Mouse (Mus musculus) lung, postnatal 36 days (tissue): ENCODE measurements at regions not wholly inside any gene's neighbourhood (a gene's known extent, or its start where the extent isn't known, plus 50 kb on each side); places are given as distances from the start of the nearest gene placed in this dataset.
"Not testable (repeated sequence)": the region's sequence is repeated elsewhere in the genome, so short reads cannot be mapped to it uniquely, and the experiment has no call there.

Experiments
- DNase-seq: peaks from one replicate; pipeline ENCODE4 v3.0.0; 2022; ENCODE audit warnings: mixed read lengths

- no peak for DNase-seq
Measured at GRCm38 (mm10) chr5:142281997-142282396, 119.3 kb upstream of the Foxk1 start.

GRCm38 (mm10) chr5:142287981-142288380, 113.3 kb upstream of the Foxk1 start:
- DNase-seq, result no peak

- no peak for DNase-seq
Measured at GRCm38 (mm10) chr5:142291451-142291850, 109.8 kb upstream of the Foxk1 start.

DNA sequence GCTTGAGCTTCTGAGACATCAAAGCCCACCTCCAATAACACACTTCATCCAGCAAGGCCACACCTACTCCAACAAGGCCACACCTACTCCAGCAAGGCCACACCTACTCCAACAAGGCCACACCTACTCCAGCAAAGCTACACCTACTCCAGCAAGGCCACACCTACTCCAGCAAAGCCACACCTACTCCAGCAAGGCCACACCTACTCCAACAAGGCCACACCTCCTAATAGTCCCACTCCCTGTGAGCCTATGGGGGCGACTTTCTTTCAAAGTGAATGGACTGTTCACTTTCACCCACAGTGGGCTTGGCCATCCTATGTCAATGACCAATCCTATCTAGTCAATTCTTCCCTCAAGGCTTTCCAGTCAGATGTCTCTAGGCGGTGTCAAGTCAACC, 104.9 kb upstream of the Foxk1 start:
- DNase-seq, result not testable (repeated sequence)

GRCm38 (mm10) chr5:142299621-142300020, 101.7 kb upstream of the Foxk1 start:
- no peak for DNase-seq

DNA sequence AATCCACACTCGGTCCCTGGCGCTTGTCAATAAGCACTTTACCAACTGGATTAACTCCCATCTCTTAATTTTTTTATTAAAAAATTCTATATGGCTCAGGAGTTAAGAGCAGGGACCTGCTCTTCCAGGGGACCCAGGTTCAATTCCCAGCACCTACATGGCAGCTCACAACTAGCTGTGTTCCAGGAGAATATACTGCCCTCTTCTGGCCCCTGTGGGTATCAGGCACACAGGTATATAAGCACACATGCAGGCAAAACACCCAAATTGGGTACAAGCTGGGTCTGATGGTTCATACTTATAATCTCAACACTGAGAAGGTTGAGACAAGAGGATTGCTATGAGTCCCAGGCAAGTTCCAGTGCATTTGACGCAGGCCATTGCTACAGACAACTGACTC, 92.8 kb upstream of the Foxk1 start:
- no peak for DNase-seq

DNA sequence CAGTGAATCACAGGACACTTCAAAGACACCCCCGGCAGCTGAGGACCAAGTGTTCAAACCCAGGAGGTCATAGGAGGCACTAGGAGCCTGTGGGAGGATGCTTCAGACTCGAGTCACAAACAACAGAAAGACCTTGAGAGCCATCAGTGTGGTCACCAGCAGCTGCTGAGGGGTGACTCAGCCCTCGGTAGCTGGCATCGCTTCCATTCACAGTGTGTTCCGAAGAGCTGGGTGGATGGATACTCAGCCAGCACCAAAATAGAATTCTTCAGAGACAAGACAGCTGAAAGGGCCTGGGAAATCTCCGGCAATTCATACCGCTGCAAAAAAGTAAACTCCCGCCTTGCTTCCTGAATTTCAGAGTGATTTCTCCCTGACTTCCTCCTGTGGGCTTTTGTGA, 87.4 kb upstream of the Foxk1 start:
- no peak for DNase-seq

- DNase-seq, result no peak
Measured at GRCm38 (mm10) chr5:142314466-142314865, 86.8 kb upstream of the Foxk1 start.

DNA sequence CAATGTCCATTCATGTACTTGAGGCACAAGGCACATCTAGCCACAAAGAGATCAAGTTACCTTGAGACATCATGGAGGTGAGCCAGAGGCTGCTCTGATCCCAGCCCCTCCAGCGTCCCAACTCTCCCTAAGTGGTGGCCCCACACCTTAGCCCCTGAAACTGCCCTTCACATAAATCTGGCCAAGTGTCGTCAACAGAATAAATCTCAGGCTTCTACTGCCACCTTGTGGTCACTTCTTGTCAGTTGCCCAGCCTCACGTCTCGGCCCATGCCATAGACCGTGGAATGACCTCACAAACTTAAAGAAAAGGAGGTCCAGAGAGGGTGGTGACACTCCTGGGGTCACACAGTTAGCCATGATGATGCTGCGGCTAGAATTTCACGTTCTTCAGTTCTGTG, 82.0 kb upstream of the Foxk1 start:
- DNase-seq, result peak; percentile 81

DNA sequence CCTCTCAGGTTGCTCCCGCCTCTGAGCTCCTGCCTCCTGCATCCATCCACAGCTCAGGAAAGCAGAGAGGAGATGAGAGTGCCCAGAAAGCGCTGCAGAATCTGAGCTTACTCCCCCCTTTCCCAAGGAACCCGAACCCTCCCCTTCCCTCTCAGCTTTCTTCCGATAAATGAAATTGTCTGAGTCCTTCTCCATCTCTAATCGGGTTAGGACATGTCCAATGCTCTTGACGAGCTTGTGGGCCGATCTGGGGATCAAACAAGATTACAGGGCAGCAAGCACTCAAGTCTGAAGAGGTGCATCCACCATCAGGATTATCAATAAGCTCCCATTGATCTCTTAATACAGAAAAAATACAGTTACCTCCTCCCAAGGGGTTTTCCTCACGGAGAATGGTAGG, 80.0 kb upstream of the Foxk1 start:
- no peak for DNase-seq

DNA sequence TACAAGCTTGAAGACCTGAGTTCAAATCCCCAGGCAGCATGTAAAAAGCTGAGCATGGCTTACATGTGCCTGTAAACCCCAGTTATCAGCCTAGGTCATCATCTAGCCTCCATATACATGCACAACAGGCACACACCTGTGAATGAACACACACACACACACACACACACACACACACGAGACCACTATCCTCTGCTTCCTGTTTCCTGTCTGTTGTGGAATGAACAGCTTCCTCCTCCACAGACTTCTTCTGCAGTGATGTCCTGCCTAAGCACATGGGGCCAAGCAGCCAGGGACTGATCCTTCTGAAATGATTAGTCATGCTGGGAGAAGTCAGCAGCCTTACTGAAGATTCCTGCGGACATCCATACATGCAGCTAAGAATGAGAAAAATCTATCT, 76.4 kb upstream of the Foxk1 start:
- DNase-seq, result no peak

GRCm38 (mm10) chr5:142325560-142325959, 75.7 kb upstream of the Foxk1 start:
- peak; percentile 25 for DNase-seq

DNA sequence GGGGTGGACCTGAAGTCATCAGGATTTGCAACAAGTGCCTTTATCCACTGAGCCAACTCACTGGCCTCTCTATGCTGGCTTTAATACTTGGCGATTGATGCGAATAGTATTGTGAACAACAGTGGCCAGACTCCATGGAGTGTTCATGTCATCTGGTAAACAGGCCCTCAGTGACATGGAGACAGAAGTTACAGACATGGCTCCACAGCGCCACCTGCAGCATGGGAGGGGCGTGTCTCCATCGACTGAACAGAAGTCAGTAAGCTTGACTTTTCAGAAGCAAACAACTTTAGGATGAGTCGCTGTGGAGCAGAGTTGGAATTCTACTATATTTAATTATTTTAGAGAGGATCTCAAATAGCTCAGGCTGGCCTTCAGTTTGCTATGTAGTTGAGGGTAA, 74.0 kb upstream of the Foxk1 start:
- peak; percentile 39 for DNase-seq

DNA sequence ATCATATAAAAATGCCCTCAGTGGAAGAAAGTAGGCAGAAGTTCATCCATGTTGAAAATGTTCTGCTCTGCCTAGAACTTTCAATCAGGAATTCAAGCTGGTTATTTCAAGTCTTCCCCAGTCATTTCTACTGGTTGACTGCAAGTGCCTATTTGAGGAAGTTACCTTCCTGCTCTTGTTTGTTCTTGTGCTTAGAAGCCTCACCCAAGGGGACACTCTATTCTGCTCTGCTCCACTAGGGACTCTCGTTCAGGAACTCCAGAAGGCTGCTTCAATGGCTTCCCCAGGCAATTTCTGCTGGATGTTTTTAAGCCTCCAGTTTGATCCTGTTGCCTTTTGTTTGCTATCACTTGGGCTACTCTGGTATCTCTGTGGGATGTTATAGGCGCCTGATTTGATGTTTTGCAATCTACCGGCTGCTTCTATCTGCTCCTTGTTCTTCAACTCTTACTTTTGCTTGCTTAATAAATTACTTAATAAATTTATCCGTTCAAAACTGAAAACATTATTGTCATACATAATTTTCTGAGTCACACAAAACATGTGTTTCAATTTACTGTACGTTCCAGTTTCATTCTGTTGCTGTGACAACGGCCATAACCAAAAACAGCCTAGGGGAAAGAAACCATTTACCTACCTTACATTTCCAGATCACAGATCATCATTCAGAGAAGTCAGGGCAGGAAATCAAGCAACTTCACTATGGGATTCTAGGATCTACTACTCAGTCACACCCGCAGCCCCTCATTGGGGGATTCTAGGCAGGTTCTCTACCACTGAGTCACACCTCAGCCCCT, 71.4 kb upstream of the Foxk1 start:
- no peak for DNase-seq

- DNase-seq, result no peak
Measured at GRCm38 (mm10) chr5:142332744-142333143, 68.6 kb upstream of the Foxk1 start.

GRCm38 (mm10) chr5:142337436-142337835, 63.9 kb upstream of the Foxk1 start:
- DNase-seq, result peak; percentile 60

DNA sequence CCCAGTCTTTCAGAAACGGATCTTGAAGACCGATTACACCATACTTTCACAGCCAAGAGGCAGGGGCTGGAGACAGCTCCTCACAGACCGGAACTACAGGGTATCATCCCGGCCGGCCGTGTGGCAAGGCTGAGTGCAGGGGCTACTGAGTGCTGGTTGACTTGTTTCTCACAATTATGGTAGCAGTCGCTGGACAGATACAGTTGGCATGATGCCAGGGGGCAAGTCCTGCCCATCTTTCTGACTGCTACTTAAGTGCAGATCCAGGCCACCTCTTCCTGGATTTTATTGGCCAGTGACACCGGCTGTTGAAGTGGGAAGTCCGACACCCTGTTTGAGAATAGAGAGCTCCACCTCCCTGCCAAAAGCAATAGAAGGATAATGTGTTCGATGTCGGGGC, 63.2 kb upstream of the Foxk1 start:
- DNase-seq, result no peak

GRCm38 (mm10) chr5:142340205-142341025, 60.9 kb upstream of the Foxk1 start:
- DNase-seq, result peak; percentile 42

DNA sequence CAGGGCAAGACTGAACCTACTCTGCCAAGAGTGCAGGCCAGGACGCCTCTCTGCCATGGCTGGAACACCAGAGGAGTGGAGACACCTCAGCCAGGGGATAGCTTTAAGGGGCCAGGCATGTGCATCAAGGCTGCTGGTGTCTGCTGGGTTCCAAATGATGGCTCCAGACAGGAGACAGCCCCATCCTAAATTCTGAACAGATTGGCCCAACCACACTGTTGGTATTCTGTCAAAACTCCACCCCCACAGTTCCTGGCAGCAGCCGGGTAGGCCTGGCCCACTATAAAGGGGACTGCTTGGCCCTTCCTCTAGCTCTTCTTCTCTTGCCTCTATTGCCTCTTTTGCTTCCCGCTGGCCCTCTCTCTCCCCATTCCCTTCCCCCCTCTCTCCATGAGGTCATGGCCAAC, 60.3 kb upstream of the Foxk1 start:
- no peak for DNase-seq

DNA sequence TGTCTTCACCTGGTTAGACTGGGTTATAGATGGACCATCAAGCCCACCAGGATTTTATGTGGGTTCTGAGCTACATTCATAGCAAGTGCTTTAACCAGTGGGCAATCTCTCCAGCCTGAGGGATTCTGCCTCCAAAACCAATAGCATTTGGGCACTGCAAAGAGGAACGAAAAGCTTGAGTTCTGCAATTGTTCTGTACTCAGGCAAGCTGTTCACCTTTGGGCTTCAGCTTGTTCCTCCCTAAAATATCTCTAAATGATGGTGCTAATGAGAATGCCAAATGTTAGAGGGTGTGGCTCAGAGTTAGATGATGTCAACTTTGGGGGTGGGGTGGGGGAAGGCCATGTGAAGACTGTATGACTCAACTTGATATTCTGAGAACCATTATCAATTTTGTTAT, 54.8 kb upstream of the Foxk1 start:
- no peak for DNase-seq

DNA sequence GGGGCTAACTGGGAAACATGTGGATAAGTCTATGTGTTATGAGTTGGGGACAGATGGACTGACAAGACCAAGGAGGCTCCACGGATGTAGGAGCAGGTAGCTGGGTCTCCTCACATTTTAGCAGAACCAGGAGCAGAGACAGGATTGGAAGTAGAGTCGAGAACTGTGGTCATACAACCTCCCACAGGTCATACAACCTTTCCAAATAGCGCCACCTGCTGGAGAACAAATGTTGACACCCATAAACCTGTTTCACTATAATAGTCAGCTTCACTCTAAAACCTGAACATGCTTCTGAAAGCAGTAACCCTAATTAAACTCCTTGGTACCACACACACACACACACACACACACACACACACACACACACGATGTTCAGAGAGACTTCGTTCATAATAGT, 50.7 kb upstream of the Foxk1 start:
- DNase-seq, result no peak
